Mouse (Mus musculus) 416B (cell line): Measurements from ENCODE around the gene Pip5kl1.
A peak's percentile ranks its signal among the peaks of the same experiment; 100 is the strongest.

ENCODE experiments used
- DNase-seq: peaks from one replicate; pipeline ENCODE4 v3.0.0; 2011; ENCODE audit warnings: low read depth

Gene Pip5kl1

DNA sequence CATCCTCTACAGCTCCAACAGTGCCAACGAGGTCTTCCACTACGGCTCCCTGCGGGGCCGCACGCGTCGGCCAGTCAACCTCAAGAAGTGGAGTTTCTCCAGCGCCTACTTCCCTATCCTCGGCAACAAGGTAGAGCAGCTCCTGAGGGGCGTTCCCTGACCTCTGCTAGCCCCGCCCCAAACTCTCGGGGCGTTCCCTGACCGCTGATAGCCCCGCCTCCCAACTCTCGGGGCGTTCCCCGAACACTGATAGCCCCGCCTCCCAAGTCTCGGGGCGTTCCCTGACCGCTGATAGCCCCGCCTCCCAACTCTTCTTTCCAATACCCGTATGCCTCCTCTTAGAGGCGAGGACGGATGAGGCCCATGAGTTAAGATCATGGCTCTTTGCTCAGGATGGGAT lies 37.7 kb downstream of the Pip5kl1 start:
- no peak for DNase-seq

DNA sequence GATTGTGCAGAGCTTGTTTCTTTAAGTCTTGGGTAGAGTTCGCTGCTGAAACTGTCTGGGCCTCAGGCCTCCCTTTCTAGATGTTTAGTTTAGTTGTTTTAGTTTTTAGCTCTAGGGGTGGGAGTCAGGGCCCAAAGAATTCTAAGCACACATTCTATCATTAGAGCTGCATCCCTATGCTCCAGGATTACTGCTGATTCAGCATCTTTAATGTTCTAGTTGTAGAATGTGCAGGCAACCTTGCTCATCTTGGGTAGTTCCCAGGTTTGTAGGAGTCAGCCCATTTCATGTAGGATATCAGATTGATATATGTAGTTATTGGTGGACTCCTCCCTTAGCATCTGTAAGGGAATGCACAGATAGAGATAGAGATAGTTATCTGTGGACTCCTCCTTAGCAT lies 42.5 kb downstream of the Pip5kl1 start:
- no peak for DNase-seq

DNA sequence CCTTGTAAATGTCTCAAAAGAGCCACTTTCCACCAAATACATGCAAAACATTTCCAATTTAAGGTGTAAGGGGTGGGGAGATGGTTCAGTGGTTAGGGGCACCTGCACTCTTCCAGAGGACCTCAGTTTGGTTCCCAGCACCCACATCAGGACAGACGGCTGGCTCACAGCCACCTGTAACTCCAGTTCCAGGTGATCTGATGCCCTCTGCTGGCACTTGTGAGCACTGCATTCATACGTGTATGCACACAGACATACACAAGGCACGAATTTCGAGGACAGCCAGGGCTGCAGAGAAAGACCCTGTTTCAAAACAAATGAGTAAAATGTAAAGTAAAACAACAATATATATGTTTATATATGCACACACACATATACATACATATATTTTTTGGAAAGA lies 43.0 kb downstream of the Pip5kl1 start:
- DNase-seq: peak; percentile 28

DNA sequence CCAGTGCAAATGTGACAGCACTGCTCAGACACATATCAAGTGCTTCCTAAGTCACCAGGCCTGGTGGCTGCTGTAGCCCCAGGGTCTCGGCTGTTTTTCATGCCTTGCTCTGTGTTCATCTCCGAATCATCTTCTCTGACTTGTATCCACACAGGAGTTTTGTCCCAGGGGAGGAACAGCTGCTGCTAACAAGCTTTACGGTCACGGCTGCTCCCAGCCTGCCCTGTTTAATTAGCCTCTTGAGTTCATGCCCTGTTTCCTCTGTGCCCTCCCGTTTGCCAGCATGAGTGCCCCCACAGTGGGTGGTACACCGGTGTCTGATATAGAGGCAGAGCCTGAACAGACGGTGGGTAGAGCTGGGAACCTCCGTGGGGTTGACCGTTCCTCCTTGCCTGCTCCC lies 43.5 kb downstream of the Pip5kl1 start:
- no peak for DNase-seq

DNA sequence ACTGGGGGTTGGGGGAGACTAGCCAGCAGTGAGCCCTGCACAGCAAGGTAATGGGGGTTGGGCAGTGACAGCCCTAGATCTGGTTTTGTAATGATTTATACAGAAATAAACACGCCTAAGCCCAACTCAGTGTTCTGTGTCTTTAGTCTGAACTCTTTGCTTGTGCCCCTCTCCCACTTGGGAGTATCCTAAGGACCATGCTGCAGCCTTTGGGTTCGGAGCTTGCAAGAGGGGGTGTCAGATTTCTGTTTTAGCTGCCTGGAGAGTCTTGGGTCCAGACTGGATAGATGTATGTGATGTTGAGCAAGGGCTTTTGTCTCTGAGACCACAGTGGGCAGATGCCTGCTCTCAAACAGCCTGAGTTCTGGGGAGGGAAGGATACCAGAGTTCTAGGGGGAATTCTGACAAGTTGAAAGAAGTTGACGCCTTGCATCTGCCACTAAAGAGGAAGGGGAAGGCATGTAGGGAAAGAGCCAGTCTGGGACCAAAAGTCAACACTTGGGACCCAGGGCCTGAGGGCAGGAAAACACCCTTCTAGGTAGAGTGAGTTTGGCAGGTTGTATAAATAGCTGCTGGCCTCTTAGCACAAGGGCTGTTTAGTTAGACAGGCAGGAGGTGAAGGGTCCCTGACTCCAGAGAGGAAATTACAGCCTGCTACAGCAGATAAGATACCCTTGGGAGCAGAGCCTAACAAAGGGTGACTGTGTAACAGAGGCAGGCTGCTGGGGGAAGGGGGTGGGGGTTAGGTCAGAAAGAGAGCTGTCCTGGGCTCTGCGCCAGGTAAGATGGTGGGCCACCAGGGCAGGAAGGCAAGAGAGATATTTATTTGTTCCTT lies 46.3 kb downstream of the Pip5kl1 start:
- DNase-seq: peak; percentile 52

DNA sequence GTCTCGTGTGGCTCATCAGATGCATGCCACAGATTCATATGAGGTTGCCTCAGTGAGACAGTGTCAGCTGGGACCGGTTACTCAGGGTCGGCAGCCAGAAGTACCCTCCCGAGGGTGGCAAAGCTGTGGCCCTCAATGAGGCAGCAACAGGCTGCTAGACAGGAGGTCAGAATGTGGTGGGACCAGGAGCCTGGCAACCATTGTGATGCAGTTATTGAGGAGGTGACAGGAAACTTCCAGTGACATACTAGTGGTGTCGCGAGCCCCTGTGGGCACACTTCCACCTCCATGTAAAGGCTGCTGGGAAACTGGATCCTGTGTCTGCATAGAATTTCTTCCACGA lies 46.9 kb downstream of the Pip5kl1 start, which contains the start of gene Ak1:
Gene Ak1 (plus strand): TSS at position 242 of the 343 bp plus-strand sequence.
- DNase-seq: no peak

DNA sequence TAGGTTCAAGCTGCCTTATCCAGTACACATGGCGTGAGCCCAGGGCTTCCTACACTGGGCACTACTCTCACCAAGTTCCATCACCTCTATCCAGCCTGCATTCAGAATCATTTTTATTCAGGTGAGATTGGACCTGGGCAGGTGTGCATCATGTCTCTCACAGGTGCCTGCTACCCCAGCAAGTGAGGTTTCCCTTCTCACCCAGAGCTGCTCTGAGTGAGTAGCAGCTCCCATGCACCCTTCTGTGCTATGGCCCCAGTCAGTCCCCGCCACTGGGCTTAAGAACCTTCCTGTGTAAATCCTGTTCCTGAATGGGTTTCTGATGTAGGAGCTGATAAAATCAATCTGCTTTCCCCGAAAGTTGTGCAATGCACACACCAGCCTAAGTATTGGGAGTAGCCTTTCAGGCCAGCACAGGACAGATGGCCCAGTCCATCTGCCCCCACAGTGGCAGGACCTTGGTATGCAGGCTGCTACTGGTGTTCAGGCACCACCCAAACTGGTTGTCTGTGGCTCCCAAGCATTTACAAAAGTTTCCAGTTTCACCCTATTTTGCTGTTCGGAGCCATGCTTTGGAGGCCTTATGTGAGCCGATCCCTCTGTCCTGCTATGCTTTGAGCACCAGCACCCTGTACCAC lies 49.6 kb downstream of the Pip5kl1 start:
- peak; percentile 49 for DNase-seq

DNA sequence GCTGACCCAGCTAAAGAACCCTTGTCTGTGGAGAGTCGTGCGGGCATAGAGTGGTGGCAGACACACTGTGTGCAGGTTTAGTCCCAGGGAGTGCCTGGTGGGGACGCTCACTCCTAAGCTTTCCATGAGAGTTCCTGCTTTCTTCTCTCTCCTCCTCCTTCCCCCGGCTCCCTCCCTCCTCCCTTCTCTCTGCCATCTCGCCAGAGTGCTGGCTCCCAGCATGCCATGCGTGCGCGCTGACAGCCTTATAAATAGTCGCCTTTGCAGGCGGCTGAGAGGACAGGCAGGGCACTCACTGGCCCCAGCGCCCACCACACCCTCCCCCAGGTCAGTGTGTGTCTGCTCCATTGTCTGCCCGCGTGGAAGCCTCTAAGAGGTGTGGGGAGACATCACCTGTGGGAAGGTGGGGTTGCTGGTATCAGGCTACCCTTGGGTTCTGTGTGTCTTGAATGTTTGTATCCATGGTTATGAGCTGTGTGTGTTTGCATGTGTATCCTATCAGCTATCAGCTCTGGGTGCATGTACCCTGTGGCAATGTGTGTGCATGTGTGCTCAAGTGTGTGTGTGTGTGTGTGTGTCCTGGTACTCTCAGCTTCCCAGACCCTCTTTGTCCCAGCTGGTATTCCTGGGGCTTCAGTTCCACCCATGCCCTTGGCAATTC lies 50.7 kb downstream of the Pip5kl1 start:
- DNase-seq: no peak

DNA sequence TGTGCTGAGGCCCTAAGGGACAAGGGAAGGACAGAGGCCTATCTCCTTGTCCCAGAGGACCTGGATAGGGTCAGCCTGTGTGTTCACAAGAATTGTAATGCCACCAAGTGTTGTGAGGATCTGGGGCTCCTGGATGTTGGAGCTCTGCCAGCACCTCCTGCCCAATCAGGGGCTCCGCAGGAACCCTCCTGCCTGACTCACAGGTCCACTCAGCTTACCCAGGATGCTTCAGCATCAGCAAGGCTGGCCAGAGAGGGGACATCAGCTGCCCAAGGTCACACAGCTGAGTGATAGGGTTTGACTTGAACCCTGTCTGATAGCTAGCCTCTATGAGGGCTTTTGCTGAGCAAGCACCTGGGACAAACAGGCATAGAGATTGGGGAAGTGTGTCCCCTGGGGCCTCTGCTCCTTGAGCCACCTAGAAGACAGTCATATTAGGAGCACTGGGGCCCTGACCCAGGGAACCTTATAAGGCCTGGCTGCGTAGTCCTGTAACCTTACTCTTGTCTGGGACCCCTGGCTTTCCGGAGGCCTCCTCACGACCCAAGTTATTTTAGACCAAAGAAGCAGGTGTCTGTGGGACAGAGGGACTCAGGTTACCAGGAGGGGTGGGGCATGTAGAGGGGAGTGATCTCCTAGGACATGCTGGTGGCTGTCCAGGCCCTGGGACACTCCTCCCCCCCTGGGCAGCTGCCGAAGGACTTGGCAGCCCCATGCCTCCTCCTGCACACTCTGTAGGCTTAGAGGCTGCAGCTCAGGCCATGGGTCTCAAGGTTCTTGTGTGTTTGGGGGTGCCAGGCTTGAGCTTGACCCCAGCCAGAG lies 51.5 kb downstream of the Pip5kl1 start:
- peak; percentile 54 for DNase-seq

DNA sequence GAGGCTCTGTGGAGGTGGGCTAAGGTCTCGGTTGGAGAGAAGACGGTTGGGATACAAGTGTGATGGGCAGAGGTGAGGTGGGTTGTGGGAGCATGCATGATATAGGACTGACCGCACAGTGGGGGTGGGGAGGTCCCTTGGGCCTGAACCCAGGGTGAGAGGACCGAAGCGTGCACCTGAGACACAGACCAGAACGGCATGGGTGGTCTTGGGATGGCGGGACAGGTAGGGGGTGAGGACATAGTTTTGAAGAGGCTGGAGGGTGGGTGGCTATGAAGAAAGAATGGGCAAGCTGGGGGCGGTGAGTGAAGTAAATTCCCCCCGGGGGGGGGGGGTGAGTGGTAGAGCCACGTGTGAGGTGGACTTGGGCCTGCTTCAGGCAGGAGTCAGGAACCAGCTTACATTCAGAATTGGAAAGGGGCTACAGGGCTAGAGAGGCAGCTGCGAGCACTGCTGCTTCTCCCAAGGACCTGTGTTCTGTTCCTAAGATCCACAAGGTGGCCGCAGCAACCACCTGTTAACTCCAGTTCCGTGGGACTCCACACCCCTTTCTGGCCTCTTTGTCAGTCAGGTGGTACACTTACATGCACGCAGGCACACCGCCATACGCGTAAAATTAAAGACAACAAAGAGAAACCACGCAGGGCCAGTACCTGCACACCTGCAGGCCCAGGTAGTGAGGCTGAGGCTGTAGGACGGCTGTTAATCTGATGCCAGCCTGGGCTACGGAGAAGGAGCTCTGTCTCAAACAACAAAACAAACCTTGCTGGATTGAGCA lies 52.9 kb downstream of the Pip5kl1 start:
- DNase-seq: no peak

DNA sequence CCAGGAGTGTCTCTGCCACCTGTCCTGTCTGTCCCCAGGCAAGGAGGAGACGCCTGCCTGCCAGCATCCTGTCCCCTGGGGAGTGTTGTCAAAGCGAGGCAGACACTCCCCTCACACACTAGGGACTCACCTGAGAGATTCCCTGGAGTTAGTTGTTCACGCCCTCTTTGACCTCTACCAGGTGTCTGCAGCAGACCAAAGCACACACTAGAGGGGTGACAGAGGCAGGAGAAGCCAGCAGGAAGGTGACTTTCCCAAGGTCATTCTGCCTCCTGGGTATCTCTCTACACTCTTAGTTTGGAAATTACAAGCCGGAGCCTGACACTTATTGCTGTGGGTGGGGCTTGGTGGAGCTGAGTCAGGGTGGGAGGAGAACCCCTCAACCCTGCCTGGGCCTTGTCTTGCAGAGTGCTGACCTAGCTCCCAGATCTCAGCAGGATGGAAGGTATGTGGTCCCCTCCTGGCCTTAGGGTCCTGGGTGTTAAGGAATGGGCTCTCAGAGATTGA lies 53.5 kb downstream of the Pip5kl1 start:
- peak; percentile 35 for DNase-seq

DNA sequence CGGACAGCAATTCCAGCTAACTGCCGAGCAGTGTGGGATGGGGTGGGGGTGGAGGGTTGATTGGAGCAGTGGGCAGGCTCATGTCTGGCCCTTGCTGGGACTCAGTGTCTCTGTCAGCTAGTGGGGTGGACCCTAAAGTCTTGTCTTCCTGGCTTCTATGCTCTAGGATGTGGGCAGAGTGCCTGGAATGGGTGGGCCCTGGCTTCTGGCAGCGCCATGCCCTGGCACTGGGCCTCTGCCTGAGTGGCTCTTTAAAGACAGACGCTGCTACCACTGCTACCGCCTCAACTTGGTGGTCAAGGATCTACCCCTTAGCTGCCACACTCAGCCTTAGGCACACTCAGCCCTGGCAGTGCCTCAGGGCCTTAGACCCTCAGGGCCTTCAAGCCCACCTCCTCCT lies 54.1 kb downstream of the Pip5kl1 start:
- peak; percentile 20 for DNase-seq

DNA sequence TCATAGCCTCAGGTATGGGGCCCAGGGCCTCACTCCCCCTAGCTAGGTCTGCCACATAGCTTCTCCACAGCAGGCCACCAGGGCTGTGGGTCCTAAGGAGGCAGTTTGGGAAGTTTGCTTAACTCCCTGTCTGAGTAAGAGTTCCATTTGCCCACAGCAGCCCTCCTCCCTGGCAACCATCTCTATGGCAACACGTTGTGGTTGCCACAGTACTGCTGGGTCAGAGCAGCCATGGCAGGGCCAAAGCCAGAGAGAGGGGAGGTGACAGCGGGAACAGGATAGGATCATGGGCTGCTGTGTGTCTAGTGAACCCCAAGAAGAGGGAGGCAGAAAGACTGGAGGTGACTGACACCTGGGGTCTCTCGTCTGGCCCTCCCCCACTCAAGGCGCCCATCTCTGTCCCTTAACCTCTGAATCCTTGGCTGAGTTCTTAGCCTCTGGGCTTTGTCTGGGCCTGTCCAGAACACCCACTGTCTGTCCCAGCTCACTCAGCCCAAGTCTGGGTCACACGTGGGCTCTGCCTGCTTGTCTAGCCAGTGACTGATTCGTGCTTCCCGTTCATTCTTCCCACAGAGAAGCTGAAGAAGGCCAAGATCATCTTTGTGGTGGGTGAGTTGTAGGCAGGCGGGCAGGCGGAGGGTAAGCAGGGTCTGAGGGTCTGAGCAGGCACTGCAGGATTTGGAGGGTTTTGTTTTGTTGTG lies 54.8 kb downstream of the Pip5kl1 start:
- peak; percentile 90 for DNase-seq

DNA sequence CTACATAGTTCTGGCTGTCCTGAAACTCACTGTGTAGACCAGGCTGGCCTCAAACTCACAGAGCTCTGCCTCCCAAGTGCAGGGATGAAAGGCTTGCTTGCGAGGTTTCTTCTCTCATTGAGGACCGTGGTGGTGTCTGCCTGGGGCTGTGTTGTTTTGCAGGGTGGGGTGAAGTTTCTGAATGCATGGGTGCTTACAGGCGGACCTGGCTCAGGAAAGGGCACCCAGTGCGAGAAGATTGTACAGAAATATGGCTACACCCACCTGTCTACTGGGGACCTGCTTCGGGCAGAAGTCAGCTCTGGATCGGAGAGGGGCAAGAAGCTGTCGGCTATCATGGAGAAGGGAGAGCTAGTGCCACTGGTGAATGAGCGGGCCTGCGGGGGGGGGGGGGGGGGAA lies 55.4 kb downstream of the Pip5kl1 start:
- no peak for DNase-seq

DNA sequence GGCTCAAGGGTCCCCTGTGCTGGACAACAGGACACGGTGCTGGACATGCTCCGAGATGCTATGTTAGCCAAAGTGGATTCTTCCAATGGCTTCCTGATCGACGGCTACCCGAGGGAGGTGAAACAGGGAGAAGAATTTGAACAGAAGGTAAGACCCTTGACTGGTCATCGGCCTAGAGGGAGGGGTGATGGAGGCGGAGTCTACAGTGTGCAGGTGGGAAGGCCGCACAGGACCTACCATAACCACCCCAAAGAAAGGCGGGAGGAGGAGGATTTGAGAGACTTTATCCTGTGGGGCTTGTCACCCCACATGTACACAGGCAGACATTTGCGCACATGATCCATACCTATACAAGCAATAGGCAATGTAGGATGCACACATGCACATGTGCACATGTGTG lies 56.4 kb downstream of the Pip5kl1 start:
- DNase-seq: no peak

DNA sequence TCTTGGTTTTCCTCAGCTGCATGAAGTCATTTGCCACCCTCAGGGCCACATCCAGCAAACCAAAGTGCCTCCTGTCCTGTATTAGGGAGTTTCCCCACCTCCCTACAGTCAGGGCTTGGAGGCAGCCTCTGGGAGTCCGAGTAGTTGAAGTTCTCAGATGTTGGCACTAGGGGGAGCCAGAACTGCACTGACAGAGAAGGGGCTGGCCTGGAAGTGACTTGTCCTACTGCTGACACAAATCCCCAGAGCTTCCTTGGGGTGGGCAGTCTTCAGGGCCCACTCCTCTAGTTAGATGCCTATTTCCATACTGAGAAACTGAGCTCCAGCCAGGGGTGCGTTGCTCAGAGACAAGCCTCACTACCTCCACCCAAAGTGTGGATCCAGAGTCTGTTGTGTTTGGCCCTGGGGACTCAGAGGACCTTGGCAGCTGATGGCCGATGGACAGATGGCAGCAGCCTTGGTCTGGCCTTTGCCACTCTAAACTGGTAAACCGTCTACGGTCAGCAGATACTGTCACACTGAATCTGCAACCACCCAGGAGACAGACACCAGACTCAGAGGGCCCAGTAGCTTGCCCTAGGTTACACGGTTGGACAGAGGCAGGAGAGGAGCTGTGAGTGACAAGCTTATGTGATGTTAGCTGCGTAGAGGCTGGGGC lies 57.3 kb downstream of the Pip5kl1 start:
- DNase-seq: peak; percentile 88
